Mouse (Mus musculus): ENCODE data around the gene Rab38. TPM values are rescaled to one million over a fixed set of nuclear protein-coding genes. Genes with fewer than 3 reads are reported as not detected.
A peak's percentile ranks its signal among the peaks of the same experiment; 100 is the strongest.

Gene Rab38
- polyA plus RNA-seq, 1 experiment from 2014 or later = 4.7 TPM

- 6% methylated on average over 13 of the region's 13 CpGs for WGBS
- DNase-seq (ENCODE audit: low spot score) = no peak
- no peak overlapping the region for H3K27ac ChIP-seq (replicated peaks; ENCODE audit: low read depth, low read length)
These were observed 615 bp downstream of the Rab38 start for GRCm38 (mm10) chr7:88430692-88431084.

GRCm38 (mm10) chr7:88440301-88440700 lies 10.2 kb downstream of the Rab38 start:
- no peak overlapping the region for H3K27ac ChIP-seq (replicated peaks; ENCODE audit: low read depth, low read length)
- no peak for ATAC-seq (ENCODE audit: insufficient number of reproducible peaks, low FRiP score, low TSS enrichment, low read depth)
- H3K4me3 ChIP-seq (ENCODE audit: low read depth, low read length) = no peak overlapping the region
- no peaks in the 10 kb centered on the region for H3K9me3 ChIP-seq (ENCODE audit: control insufficient read depth, low read length)
- no peak overlapping the region for H3K4me2 ChIP-seq (ENCODE audit: low read depth, severe bottlenecking)
- H3K9ac ChIP-seq (ENCODE audit: low read length) = no peak overlapping the region
- no peak for DNase-seq (ENCODE audit: low spot score)
- H3K4me1 ChIP-seq (ENCODE audit: control insufficient read depth, insufficient read depth, low read length) = no peaks in the 10 kb centered on the region
- no peaks in the 10 kb centered on the region for H3K36me3 ChIP-seq (ENCODE audit: control insufficient read depth, insufficient read depth, low read length)
- no peaks in the 10 kb centered on the region for H3K27me3 ChIP-seq (ENCODE audit: control insufficient read depth, insufficient read depth, low read length)

More at GRCm38 (mm10) chr7:88430692-88431084, 615 bp downstream of the Rab38 start:
- Histone ChIP-seq H3K27me3 (ENCODE audit: control insufficient read depth, insufficient read depth, low read length) (no peaks in the 10 kb centered on the region), H3K4me3 (ENCODE audit: low read depth, low read length) (peak overlapping the region; percentile 51), H3K9ac (ENCODE audit: low read length) (peak overlapping the region; percentile 43), H3K4me1 (ENCODE audit: control insufficient read depth, insufficient read depth, low read length) (no peaks in the 10 kb centered on the region), H3K9me3 (ENCODE audit: control insufficient read depth, low read length) (no peaks in the 10 kb centered on the region), H3K4me2 (ENCODE audit: low read depth, severe bottlenecking) (peak overlapping the region; percentile 88), H3K36me3 (ENCODE audit: control insufficient read depth, insufficient read depth, low read length) (no peaks in the 10 kb centered on the region)
- ATAC-seq (ENCODE audit: insufficient number of reproducible peaks, low FRiP score, low TSS enrichment, low read depth) = no peak

GRCm38 (mm10) chr7:88442649-88443048 lies 12.6 kb downstream of the Rab38 start:
- H3K4me1 ChIP-seq (ENCODE audit: control insufficient read depth, insufficient read depth, low read length) = no peaks in the 10 kb centered on the region
- H3K4me3 ChIP-seq (ENCODE audit: low read depth, low read length) = no peak overlapping the region
- no peak overlapping the region for H3K9ac ChIP-seq (ENCODE audit: low read length)
- no peaks in the 10 kb centered on the region for H3K9me3 ChIP-seq (ENCODE audit: control insufficient read depth, low read length)
- ATAC-seq (ENCODE audit: insufficient number of reproducible peaks, low FRiP score, low TSS enrichment, low read depth) = no peak
- H3K4me2 ChIP-seq (ENCODE audit: low read depth, severe bottlenecking) = no peak overlapping the region
- no peak for DNase-seq (ENCODE audit: low spot score)
- H3K27ac ChIP-seq (replicated peaks; ENCODE audit: low read depth, low read length) = no peak overlapping the region
- no peaks in the 10 kb centered on the region for H3K36me3 ChIP-seq (ENCODE audit: control insufficient read depth, insufficient read depth, low read length)
- H3K27me3 ChIP-seq (ENCODE audit: control insufficient read depth, insufficient read depth, low read length) = no peaks in the 10 kb centered on the region

GRCm38 (mm10) chr7:88443435-88443834 lies 13.4 kb downstream of the Rab38 start:
- Histone ChIP-seq H3K4me2 (ENCODE audit: low read depth, severe bottlenecking) (no peak overlapping the region), H3K9ac (ENCODE audit: low read length) (no peak overlapping the region), H3K4me1 (ENCODE audit: control insufficient read depth, insufficient read depth, low read length) (no peaks in the 10 kb centered on the region), H3K27me3 (ENCODE audit: control insufficient read depth, insufficient read depth, low read length) (no peaks in the 10 kb centered on the region), H3K27ac (replicated peaks; ENCODE audit: low read depth, low read length) (no peak overlapping the region), H3K9me3 (ENCODE audit: control insufficient read depth, low read length) (no peaks in the 10 kb centered on the region), H3K36me3 (ENCODE audit: control insufficient read depth, insufficient read depth, low read length) (no peaks in the 10 kb centered on the region), H3K4me3 (ENCODE audit: low read depth, low read length) (no peak overlapping the region)
- DNase-seq (ENCODE audit: low spot score) (no peak), ATAC-seq (ENCODE audit: insufficient number of reproducible peaks, low FRiP score, low TSS enrichment, low read depth) (no peak)
- 73% methylated on average over 4 of the region's 4 CpGs for WGBS

- WGBS = 83% methylated on average over 2 of the region's 2 CpGs
- no peaks in the 10 kb centered on the region for H3K36me3 ChIP-seq (ENCODE audit: control insufficient read depth, insufficient read depth, low read length)
- no peak for ATAC-seq (ENCODE audit: insufficient number of reproducible peaks, low FRiP score, low TSS enrichment, low read depth)
- H3K27me3 ChIP-seq (ENCODE audit: control insufficient read depth, insufficient read depth, low read length) = no peaks in the 10 kb centered on the region
- no peak for DNase-seq (ENCODE audit: low spot score)
- no peaks in the 10 kb centered on the region for H3K4me1 ChIP-seq (ENCODE audit: control insufficient read depth, insufficient read depth, low read length)
- H3K9ac ChIP-seq (ENCODE audit: low read length) = no peak overlapping the region
- no peaks in the 10 kb centered on the region for H3K9me3 ChIP-seq (ENCODE audit: control insufficient read depth, low read length)
- no peak overlapping the region for H3K4me2 ChIP-seq (ENCODE audit: low read depth, severe bottlenecking)
- H3K27ac ChIP-seq (replicated peaks; ENCODE audit: low read depth, low read length) = no peak overlapping the region
- H3K4me3 ChIP-seq (ENCODE audit: low read depth, low read length) = no peak overlapping the region
These were observed 15.3 kb downstream of the Rab38 start for GRCm38 (mm10) chr7:88445320-88445903.

GRCm38 (mm10) chr7:88453234-88453633 lies 23.2 kb downstream of the Rab38 start:
- Histone ChIP-seq H3K9ac (ENCODE audit: low read length) (no peak overlapping the region), H3K4me1 (ENCODE audit: control insufficient read depth, insufficient read depth, low read length) (no peaks in the 10 kb centered on the region), H3K36me3 (ENCODE audit: control insufficient read depth, insufficient read depth, low read length) (no peaks in the 10 kb centered on the region), H3K9me3 (ENCODE audit: control insufficient read depth, low read length) (no peaks in the 10 kb centered on the region), H3K27me3 (ENCODE audit: control insufficient read depth, insufficient read depth, low read length) (no peaks in the 10 kb centered on the region), H3K4me3 (ENCODE audit: low read depth, low read length) (no peak overlapping the region), H3K27ac (replicated peaks; ENCODE audit: low read depth, low read length) (no peak overlapping the region), H3K4me2 (ENCODE audit: low read depth, severe bottlenecking) (no peak overlapping the region)
- WGBS = 87% methylated on average over 1 of the region's 1 CpGs
- DNase-seq (ENCODE audit: low spot score) (no peak), ATAC-seq (ENCODE audit: insufficient number of reproducible peaks, low FRiP score, low TSS enrichment, low read depth) (no peak)

GRCm38 (mm10) chr7:88457827-88458226 lies 27.8 kb downstream of the Rab38 start:
- H3K4me2 ChIP-seq (ENCODE audit: low read depth, severe bottlenecking) = no peak overlapping the region
- H3K36me3 ChIP-seq (ENCODE audit: control insufficient read depth, insufficient read depth, low read length) = no peaks in the 10 kb centered on the region
- 75% methylated on average over 3 of the region's 3 CpGs for WGBS
- DNase-seq (ENCODE audit: low spot score) = no peak
- no peaks in the 10 kb centered on the region for H3K27me3 ChIP-seq (ENCODE audit: control insufficient read depth, insufficient read depth, low read length)
- no peak for ATAC-seq (ENCODE audit: insufficient number of reproducible peaks, low FRiP score, low TSS enrichment, low read depth)
- no peak overlapping the region for H3K9ac ChIP-seq (ENCODE audit: low read length)
- H3K4me1 ChIP-seq (ENCODE audit: control insufficient read depth, insufficient read depth, low read length) = no peaks in the 10 kb centered on the region
- no peaks in the 10 kb centered on the region for H3K9me3 ChIP-seq (ENCODE audit: control insufficient read depth, low read length)
- no peak overlapping the region for H3K4me3 ChIP-seq (ENCODE audit: low read depth, low read length)
- no peak overlapping the region for H3K27ac ChIP-seq (replicated peaks; ENCODE audit: low read depth, low read length)

- Histone ChIP-seq H3K4me2 (ENCODE audit: low read depth, severe bottlenecking) (no peak overlapping the region), H3K36me3 (ENCODE audit: control insufficient read depth, insufficient read depth, low read length) (no peaks in the 10 kb centered on the region), H3K27me3 (ENCODE audit: control insufficient read depth, insufficient read depth, low read length) (no peaks in the 10 kb centered on the region), H3K4me1 (ENCODE audit: control insufficient read depth, insufficient read depth, low read length) (no peaks in the 10 kb centered on the region), H3K9ac (ENCODE audit: low read length) (no peak overlapping the region), H3K4me3 (ENCODE audit: low read depth, low read length) (no peak overlapping the region), H3K9me3 (ENCODE audit: control insufficient read depth, low read length) (no peaks in the 10 kb centered on the region), H3K27ac (replicated peaks; ENCODE audit: low read depth, low read length) (no peak overlapping the region)
- DNase-seq (ENCODE audit: low spot score) (no peak), ATAC-seq (ENCODE audit: insufficient number of reproducible peaks, low FRiP score, low TSS enrichment, low read depth) (no peak)
- 81% methylated on average over 3 of the region's 3 CpGs for WGBS
These were observed 37.7 kb downstream of the Rab38 start for GRCm38 (mm10) chr7:88467754-88468153.

- H3K4me2 ChIP-seq (ENCODE audit: low read depth, severe bottlenecking) = no peak overlapping the region
- no peak overlapping the region for H3K4me3 ChIP-seq (ENCODE audit: low read depth, low read length)
- 88% methylated on average over 7 of the region's 7 CpGs for WGBS
- no peak overlapping the region for H3K27ac ChIP-seq (replicated peaks; ENCODE audit: low read depth, low read length)
- no peak overlapping the region for H3K9ac ChIP-seq (ENCODE audit: low read length)
- no peak for ATAC-seq (ENCODE audit: insufficient number of reproducible peaks, low FRiP score, low TSS enrichment, low read depth)
- H3K36me3 ChIP-seq (ENCODE audit: control insufficient read depth, insufficient read depth, low read length) = no peaks in the 10 kb centered on the region
- H3K9me3 ChIP-seq (ENCODE audit: control insufficient read depth, low read length) = no peaks in the 10 kb centered on the region
- no peaks in the 10 kb centered on the region for H3K27me3 ChIP-seq (ENCODE audit: control insufficient read depth, insufficient read depth, low read length)
- no peaks in the 10 kb centered on the region for H3K4me1 ChIP-seq (ENCODE audit: control insufficient read depth, insufficient read depth, low read length)
- no peak for DNase-seq (ENCODE audit: low spot score)
These were observed 52.1 kb downstream of the Rab38 start for GRCm38 (mm10) chr7:88482110-88482619.
